Comparison of ENCODE assay signal across 18 mouse cellular contexts in the genomic region with DNA sequence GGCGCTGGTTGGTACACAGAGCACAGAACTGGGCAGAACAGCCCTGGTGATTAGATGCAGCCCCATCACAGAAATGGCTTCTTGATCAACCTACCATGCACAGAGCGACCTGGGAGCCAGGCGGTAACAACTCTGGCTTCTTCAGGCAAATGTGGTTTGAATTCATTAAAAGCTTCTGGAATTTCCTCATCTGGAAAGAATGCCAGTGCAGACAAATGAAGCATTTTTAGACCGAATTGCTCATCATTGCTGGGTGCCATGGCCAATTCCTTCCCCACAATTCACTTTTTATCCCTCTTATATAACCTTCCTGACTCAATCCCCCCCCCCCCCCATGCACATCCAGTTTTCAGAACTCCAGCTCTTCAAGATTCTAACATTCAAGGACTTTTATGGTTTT.
"Had no signal": no experiment of that assay in that cellular context is flagged by ENCODE, and none has a peak within 500 bp of the region (broad histone marks: within the 10 kb centered on the region; RNA-seq: fewer than 3 reads in every experiment).

No protein-coding gene starts in this region.

- H3K9me3 ChIP-seq: lung, embryonic 15.5 days; megakaryocyte, embryonic 14.5 days; midbrain, embryonic 13.5 days; midbrain, embryonic 15.5 days; neural tube, embryonic 13.5 days; neural tube, embryonic 15.5 days had no signal

- H3K4me1 ChIP-seq: lung, embryonic 15.5 days; megakaryocyte, embryonic 14.5 days; midbrain, embryonic 13.5 days; midbrain, embryonic 15.5 days; neural tube, embryonic 13.5 days; neural tube, embryonic 15.5 days had no signal

- H3K36me3 ChIP-seq: lung, embryonic 15.5 days; midbrain, embryonic 13.5 days; midbrain, embryonic 15.5 days; neural tube, embryonic 13.5 days; neural tube, embryonic 15.5 days had no signal

- DNase-seq: lung, adult 2 months; lung, postnatal 14 days; lung, postnatal 36 days; retina, postnatal 1 day; right cerebral cortex, adult 18-20 months; right cerebral cortex, postnatal 25 days; right cerebral cortex, postnatal 4 days; spleen, adult 18-20 months; thymus, adult 18-20 months; thymus, postnatal 14 days; thymus, postnatal 36 days had no signal

- H3K27me3 ChIP-seq: lung, embryonic 15.5 days; megakaryocyte, embryonic 14.5 days; midbrain, embryonic 13.5 days; midbrain, embryonic 15.5 days; neural tube, embryonic 13.5 days; neural tube, embryonic 15.5 days had no signal

- H3K27ac ChIP-seq: lung, embryonic 15.5 days; macrophage; midbrain, embryonic 13.5 days; midbrain, embryonic 15.5 days; neural tube, embryonic 13.5 days; neural tube, embryonic 15.5 days had no signal

- H3K4me3 ChIP-seq: lung, embryonic 15.5 days; megakaryocyte, embryonic 14.5 days; midbrain, embryonic 13.5 days; midbrain, embryonic 15.5 days; neural tube, embryonic 13.5 days; neural tube, embryonic 15.5 days had no signal
